Mouse (Mus musculus) left cerebral cortex, adult 2 months (tissue): Measurements from ENCODE around the gene Gdpgp1. TPM values are rescaled to one million over a fixed set of nuclear protein-coding genes. Genes with fewer than 3 reads are reported as not detected.
A peak's percentile ranks its signal among the peaks of the same experiment; 100 is the strongest.

Experiments used
- DNase-seq, 2 experiments: peaks; one replicate each; pipeline ENCODE4 v3.0.0; 2021 to 2022; ENCODE audit warnings: low spot score in 2 of 2, mixed read lengths in 1 of 2; ENCODE audit errors: extremely low spot score in 1 of 2
- H3K27ac ChIP-seq: fragments of 200-600 bp; 2 replicates; pipeline ENCODE4 v1.8.1; 2022
- H3K4me3 ChIP-seq: fragments of 200-600 bp; 2 replicates; pipeline ENCODE4 v1.8.1; 2022
- CTCF ChIP-seq: fragments of 200-600 bp; IDR thresholded peaks from 2 replicates; pipeline ENCODE4 v1.8.1; 2022; ENCODE audit warnings: antibody characterized with exemption, mild to moderate bottlenecking, moderate library complexity
- intact Hi-C: fragments of 180-260 bp; cut with DNase I; formaldehyde crosslinking; loops from one replicate; pipeline ENCODE4 v1.15.1; 2025
- total RNA-seq, 2 experiments: library from RNA; stranded (reverse); gene quantifications; 2 replicates each; pipeline ENCODE4 v1.2.3; 2021

Gene Gdpgp1
- total RNA-seq, 2 experiments from 2014 or later, result 6.1 to 7.5 TPM

GRCm38 (mm10) chr7:80210982-80211381 is 21.7 kb upstream of the Gdpgp1 start:
- no peak for DNase-seq
- H3K27ac ChIP-seq, result no peak overlapping the region
- intact Hi-C loops, result no loop called here
- no peak for TF ChIP-seq CTCF
- H3K4me3 ChIP-seq, result no peak overlapping the region

- no peak for TF ChIP-seq CTCF
- intact Hi-C loops, result loop anchor here (2.0 kb wide), 1 partner anchor 73 kb away; no protein-coding TSS in a partner anchor
- Histone ChIP-seq H3K4me3 (no peak overlapping the region), H3K27ac (no peak overlapping the region)
- no peak for DNase-seq
These were observed 19.1 kb upstream of the Gdpgp1 start for GRCm38 (mm10) chr7:80213604-80214003.

- Histone ChIP-seq H3K27ac (no peak overlapping the region), H3K4me3 (no peak overlapping the region)
- intact Hi-C loops, result loop anchor here (2.0 kb wide), 1 partner anchor 74 kb away; no protein-coding TSS in a partner anchor
- TF ChIP-seq CTCF, result no peak
- DNase-seq, result no peak
These were observed 18.2 kb upstream of the Gdpgp1 start for GRCm38 (mm10) chr7:80214459-80214858.

GRCm38 (mm10) chr7:80215398-80215797 is 17.3 kb upstream of the Gdpgp1 start:
- TF ChIP-seq CTCF, result peak; percentile 91
- no peak overlapping the region for H3K4me3 ChIP-seq
- DNase-seq, result peak; percentile 63 to 72
- H3K27ac ChIP-seq, result no peak overlapping the region
- intact Hi-C loops, result loop anchor here (2.0 to 5.0 kb wide), 2 partner anchors 58 to 75 kb away; no protein-coding TSS in a partner anchor

- Histone ChIP-seq H3K27ac (no peak overlapping the region), H3K4me3 (no peak overlapping the region)
- peak; percentile 19 for TF ChIP-seq CTCF
- intact Hi-C loops, result loop anchor here (5.0 kb wide), 1 partner anchor 59 kb away; no protein-coding TSS in a partner anchor
- peak in 1 of 2 experiments; percentile 44 for DNase-seq
These were observed 16.1 kb upstream of the Gdpgp1 start for GRCm38 (mm10) chr7:80216566-80216965.

- H3K4me3 ChIP-seq, result no peak overlapping the region
- no peak for TF ChIP-seq CTCF
- H3K27ac ChIP-seq, result no peak overlapping the region
- intact Hi-C loops, result loop anchor here (5.0 kb wide), 1 partner anchor 61 kb away; no protein-coding TSS in a partner anchor
- no peak for DNase-seq
These were observed 14.0 kb upstream of the Gdpgp1 start for GRCm38 (mm10) chr7:80218666-80219065.

GRCm38 (mm10) chr7:80220237-80220797 is 12.3 kb upstream of the Gdpgp1 start:
- intact Hi-C loops, result no loop called here
- DNase-seq, result no peak
- H3K27ac ChIP-seq, result no peak overlapping the region
- H3K4me3 ChIP-seq, result no peak overlapping the region
- TF ChIP-seq CTCF, result no peak

- intact Hi-C loops, result no loop called here
- DNase-seq, result no peak
- no peak for TF ChIP-seq CTCF
- Histone ChIP-seq H3K4me3 (no peak overlapping the region), H3K27ac (no peak overlapping the region)
These were observed 11.4 kb upstream of the Gdpgp1 start for GRCm38 (mm10) chr7:80221179-80221750.

- Histone ChIP-seq H3K27ac (no peak overlapping the region), H3K4me3 (no peak overlapping the region)
- no peak; the same call in none of the 2 replicates for TF ChIP-seq CTCF
- DNase-seq, result no peak
- intact Hi-C loops, result no loop called here
These were observed 5.6 kb upstream of the Gdpgp1 start for GRCm38 (mm10) chr7:80227065-80227464.

- DNase-seq, result no peak
- H3K27ac ChIP-seq, result no peak overlapping the region
- no peak for TF ChIP-seq CTCF
- H3K4me3 ChIP-seq, result no peak overlapping the region
- intact Hi-C loops, result no loop called here
These were observed 2.5 kb upstream of the Gdpgp1 start for GRCm38 (mm10) chr7:80230196-80230595.

GRCm38 (mm10) chr7:80231971-80232488 is 635 bp upstream of the Gdpgp1 start:
- H3K4me3 ChIP-seq, result peak overlapping the region; percentile 77
- peak overlapping the region; percentile 63 for H3K27ac ChIP-seq
- DNase-seq, result no peak
- intact Hi-C loops, result no loop called here
- no peak for TF ChIP-seq CTCF

GRCm38 (mm10) chr7:80233799-80234198 is 1.1 kb downstream of the Gdpgp1 start:
- Histone ChIP-seq H3K4me3 (peak overlapping the region; percentile 22), H3K27ac (no peak overlapping the region)
- DNase-seq, result no peak
- TF ChIP-seq CTCF, result no peak
- intact Hi-C loops, result no loop called here

- H3K4me3 ChIP-seq, result no peak overlapping the region
- no peak for TF ChIP-seq CTCF
- no peak for DNase-seq
- intact Hi-C loops, result no loop called here
- H3K27ac ChIP-seq, result no peak overlapping the region
These were observed 5.9 kb downstream of the Gdpgp1 start for GRCm38 (mm10) chr7:80238542-80238941.
